Mouse (Mus musculus) embryonic facial prominence, embryonic 15.5 days (tissue): ENCODE data around the gene Htatsf1. TPM values are rescaled to one million over a fixed set of nuclear protein-coding genes. Genes with fewer than 3 reads are reported as not detected.

ENCODE experiments used
- polyA plus RNA-seq: library from polyadenylated mRNA; unstranded; fragments of >200 nt; fragmentation: Nextera tagmentation; extraction: Ambion mirVana; gene quantifications from 2 replicates; pipeline ENCODE4 v1.2.1, GENCODE M21; 2015

Gene Htatsf1
- polyA plus RNA-seq, 1 experiment from 2014 or later = 81.9 TPM

Other genes starting within 250 kb of the Htatsf1 start
- 3.3 and 3.8 TPM in 2 replicates for gene Map7d3, start 231.3 kb upstream of the Htatsf1 start, polyA plus RNA-seq
- gene Adgrg4, start 183.4 kb upstream of the Htatsf1 start, polyA plus RNA-seq = not detected in 2 replicates
- gene Brs3, start 10.5 kb upstream of the Htatsf1 start, polyA plus RNA-seq = not detected in 2 replicates
- gene Vgll1, start 34.5 kb downstream of the Htatsf1 start, polyA plus RNA-seq = 0.22 and 0.35 TPM in 2 replicates
- not detected in 2 replicates for gene Cd40lg, start 158.6 kb downstream of the Htatsf1 start, polyA plus RNA-seq